Mouse (Mus musculus): ENCODE results near the gene Clcn1.

- TF ChIP-seq CTCF (conservative IDR thresholded peaks at IDR 0.05; ENCODE audit: low read length) = no peak
- no peak for TF ChIP-seq POU5F1 (IDR thresholded peaks at IDR 0.05; ENCODE audit: borderline replicate concordance, low read length)
Observed at GRCm38 (mm10) chr6:42260430-42260829, 26.1 kb upstream of the Clcn1 start.

Data from E14TG2a.4 (cell line).